Mouse (Mus musculus) lung, adult 2 months (tissue): Measurements from ENCODE around the gene Hipk1. TPM values are rescaled to one million over a fixed set of nuclear protein-coding genes. Genes with fewer than 3 reads are reported as not detected.
"Not testable (repeated sequence)": the region's sequence is repeated elsewhere in the genome, so short reads cannot be mapped to it uniquely, and the experiment has no call there.

Source experiments
- DNase-seq: peaks from one replicate; pipeline ENCODE4 v3.0.0; 2022
- H3K4me1 ChIP-seq: fragments of 200-500 bp; 2 replicates; pipeline ENCODE4 v1.6.1; 2011; ENCODE audit warnings: low read length; ENCODE audit not compliant: control insufficient read depth, insufficient read depth
- H3K4me3 ChIP-seq: fragments of 200-500 bp; replicated peaks from 2 replicates; pipeline ENCODE3; 2011; ENCODE audit warnings: low read depth, mild to moderate bottlenecking, control low read depth, low read length; ENCODE audit errors: extremely low read depth
- CTCF ChIP-seq: fragments of 200-500 bp; IDR thresholded peaks from 2 replicates; pipeline ENCODE4 v1.5.1; 2011; ENCODE audit warnings: mild to moderate bottlenecking, low read length, control low read depth; ENCODE audit not compliant: insufficient read depth
- POLR2A ChIP-seq: fragments of 200-500 bp; IDR thresholded peaks from 2 replicates; pipeline ENCODE4 v1.6.1; 2011; ENCODE audit warnings: low read depth, mild to moderate bottlenecking, control low read depth, low read length, borderline replicate concordance; ENCODE audit errors: extremely low read depth
- WGBS: fragments of 180-500 bp; shearing (Covaris S2); methylation state at CpG from one replicate; pipeline ENCODE4 v1.1.7; 2018; 5-methylcytosine and 5-hydroxymethylcytosine counted together
- polyA plus RNA-seq: library from polyadenylated mRNA; depleted of rRNA; stranded (reverse); fragments of >200 nt; gene quantifications from 2 replicates; pipeline ENCODE4 v1.2.3, GENCODE M21; 2012; rRNA removed

Gene Hipk1
- polyA plus RNA-seq = 105 and 143 TPM in 2 replicates

DNA sequence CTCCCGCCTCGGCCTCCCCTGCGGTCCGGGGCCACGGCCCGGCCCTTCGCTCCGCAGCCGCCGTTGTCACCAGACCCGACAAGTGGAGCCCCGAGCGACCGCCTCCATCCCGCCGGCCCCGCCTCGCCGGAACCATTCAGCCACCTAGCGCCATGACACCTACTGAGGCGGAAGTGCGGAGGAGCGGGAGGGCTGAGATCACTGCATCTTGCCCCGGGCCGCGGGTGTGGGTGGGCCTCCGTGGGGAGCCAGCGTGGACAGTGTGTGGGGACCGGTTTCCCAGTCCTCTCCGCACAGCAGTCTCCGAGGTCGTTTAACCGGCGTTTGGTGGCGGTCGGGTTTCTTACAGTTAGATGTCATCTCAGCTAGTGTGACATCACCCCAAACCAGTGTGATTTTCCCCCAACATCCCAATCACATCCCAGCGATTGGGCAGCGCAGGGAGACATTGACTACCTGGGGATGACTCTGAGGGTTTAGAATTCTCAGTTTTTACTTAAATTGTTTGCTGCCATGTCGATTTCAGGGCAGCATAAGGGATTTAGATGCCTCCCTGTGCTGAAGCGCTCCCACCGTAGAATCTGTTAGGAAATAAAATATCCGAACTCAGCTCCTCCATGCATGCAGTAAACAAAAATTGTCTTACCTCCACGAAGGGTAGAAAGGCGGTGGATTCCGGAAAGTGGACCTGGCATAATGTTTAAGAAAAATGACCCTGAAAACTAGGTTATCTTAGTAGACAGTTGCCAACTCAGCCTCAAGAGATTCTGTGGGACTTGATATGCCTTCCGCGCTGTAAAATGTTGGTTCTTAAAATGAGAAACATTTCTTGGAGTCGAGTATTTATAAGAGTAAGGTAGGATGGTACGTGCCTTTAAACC lies at the start of gene Hipk1:
Gene Hipk1 (minus strand): TSS at position 334 of the 881 bp plus-strand sequence.
- 10% methylated on average over 49 of the region's 49 CpGs for WGBS
- peaks cover 14% of the 10 kb centered on the region for H3K4me1 ChIP-seq
- peak; percentile 91 for DNase-seq
- TF ChIP-seq POLR2A (peak; percentile 92; the same call in 1 of the 2 replicates), CTCF (no peak)
- peak within 1 kb of the TSS; percentile 98 for H3K4me3 ChIP-seq

DNA sequence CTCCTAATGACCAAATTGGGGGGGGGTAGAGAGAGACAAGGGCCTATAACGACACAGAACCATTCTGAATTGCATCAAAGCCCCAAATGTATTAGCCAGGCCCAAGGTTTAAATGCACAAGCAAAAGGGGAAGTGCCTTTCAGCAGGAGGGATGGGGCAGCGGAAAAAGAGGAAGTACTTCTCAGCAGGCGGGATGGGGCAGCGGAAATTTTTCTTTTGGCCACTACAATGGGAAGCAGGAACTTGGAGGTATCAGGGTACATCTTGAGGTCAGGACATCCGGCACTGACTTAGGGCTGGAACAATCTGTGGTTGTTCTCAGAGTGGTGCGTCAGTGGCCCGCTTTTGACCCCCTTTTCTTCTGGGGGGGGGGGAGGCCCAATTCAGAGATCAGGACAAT lies 49.6 kb upstream of the Hipk1 start:
- DNase-seq = not testable (repeated sequence)
- 89% methylated on average over 7 of the region's 7 CpGs for WGBS

DNA sequence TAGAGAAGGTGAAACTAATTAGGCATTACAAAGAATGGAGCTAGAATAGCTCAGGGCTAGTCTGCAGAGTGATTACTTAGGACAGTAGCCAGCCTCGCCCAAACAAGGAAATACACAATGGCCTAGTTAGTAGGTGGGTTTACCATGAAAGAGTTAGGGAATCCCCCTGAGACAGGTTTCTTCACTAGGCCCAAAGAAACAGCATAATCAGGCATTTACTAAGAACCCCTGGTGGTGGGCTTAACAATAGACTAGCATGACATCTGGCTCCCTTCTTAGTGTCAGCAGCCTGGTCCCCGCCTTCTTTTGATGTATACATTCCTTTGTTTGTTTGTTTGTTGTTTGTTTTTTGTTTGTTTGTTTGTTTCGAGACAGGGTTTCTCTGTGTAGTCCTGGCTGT lies 48.8 kb upstream of the Hipk1 start:
- DNase-seq, H3K4me3 ChIP-seq, H3K4me1 ChIP-seq: not testable (repeated sequence)
- WGBS = 78% methylated on average over 3 of the region's 3 CpGs

More for the DNA sequence above, 49.6 kb upstream of the Hipk1 start:
- not testable (repeated sequence) for H3K4me1 ChIP-seq, H3K4me3 ChIP-seq

DNA sequence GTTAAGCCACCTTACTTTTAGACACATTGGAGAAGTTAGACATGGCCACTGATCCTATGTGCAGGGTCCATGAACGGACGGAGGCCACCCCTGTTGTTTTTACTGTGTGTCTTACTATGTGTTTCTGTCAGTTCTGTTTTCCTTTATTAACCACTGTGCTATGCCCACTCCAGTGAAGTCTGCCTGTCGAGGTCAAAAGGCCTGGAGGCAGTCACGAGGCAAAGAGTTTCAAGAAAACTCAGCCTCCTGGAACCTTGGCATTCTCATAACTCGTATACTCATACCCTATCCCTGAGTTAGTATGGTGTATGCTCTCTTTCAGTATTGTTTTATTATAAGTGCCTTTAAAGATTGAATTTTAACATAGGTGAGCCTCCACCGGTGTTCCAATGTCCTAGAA lies 48.3 kb upstream of the Hipk1 start:
- no peak overlapping the region for H3K4me3 ChIP-seq
- TF ChIP-seq POLR2A (no peak), CTCF (no peak)
- no peak for DNase-seq
- 91% methylated on average over 6 of the region's 6 CpGs for WGBS
- no peaks in the 10 kb centered on the region for H3K4me1 ChIP-seq

DNA sequence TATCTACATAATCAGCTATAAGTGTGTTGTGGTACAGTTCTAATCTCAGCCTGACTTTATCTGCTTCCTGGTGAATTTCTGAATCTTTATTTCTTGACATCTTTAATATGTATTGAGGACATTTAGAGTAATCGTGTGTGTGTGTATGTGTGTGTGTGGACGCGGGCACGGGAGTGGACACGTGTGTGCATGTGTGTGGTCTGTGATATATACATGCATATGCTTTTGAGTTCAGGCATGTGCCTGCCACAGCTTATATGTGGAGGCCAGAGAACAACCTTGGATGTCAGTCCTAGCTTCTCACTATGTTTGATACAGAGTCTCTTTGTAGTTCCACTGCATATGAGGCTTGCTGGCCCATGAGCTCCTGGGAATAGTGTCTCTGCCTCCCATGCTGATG lies 45.1 kb upstream of the Hipk1 start:
- 95% methylated on average over 5 of the region's 5 CpGs for WGBS
- Histone ChIP-seq H3K4me3 (no peak overlapping the region), H3K4me1 (no peaks in the 10 kb centered on the region; the same call in 1 of the 2 replicates)
- no peak for DNase-seq
- no peak for TF ChIP-seq CTCF
- TF ChIP-seq POLR2A = no peak

DNA sequence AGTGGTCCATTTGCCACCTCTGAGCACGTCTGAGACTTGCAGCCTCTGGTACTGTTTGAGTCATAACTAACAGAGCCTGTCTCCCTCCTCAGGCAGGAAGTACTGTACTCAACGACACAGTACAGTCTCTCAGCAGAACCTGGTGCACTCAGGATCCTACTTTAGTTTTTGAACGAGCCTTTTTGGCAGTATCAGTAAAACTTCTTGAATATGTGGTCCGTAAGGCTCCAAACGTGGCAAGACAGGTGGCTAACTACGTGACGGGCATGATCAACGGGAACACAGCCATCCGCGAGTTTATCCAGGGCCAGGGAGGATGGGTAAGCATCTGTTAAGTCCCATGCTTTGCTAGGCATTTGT lies 44.6 kb upstream of the Hipk1 start:
- no peak overlapping the region for H3K4me3 ChIP-seq
- TF ChIP-seq POLR2A = no peak
- TF ChIP-seq CTCF = no peak
- 71% methylated on average over 10 of the region's 10 CpGs for WGBS
- no peaks in the 10 kb centered on the region; the same call in 1 of the 2 replicates for H3K4me1 ChIP-seq
- DNase-seq = no peak

DNA sequence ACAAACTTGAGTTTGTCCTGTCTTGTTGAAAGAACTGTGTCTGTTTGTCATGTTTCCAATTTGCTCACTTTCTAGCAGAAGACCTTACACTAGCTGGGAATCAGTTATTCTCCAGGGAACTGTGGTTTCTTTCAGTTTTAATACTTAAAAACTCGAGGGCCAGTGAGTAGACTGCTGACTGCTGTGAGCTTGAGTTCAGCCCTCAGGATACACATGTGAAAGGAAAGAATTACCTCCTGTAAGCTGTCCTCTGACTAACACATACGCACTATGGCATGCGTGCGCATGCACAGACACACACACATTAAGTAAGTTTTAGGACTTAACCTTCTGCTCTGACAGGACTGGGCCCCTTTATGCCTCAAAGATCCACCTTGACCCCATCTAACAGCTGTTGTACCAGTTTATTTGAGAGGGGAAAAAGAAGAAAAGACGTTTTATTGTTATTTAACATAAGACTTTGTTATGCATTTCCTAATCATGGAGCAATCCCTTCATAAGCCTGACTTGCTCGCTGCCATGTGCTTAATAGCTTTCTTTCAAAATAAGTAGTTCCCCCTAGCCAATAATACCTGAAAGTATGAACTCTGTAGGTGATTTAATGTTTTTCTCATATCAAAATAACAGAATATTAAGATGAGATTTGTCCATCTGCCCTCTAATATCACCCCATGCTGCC lies 44.0 kb upstream of the Hipk1 start:
- no peak for DNase-seq
- WGBS = 77% methylated on average over 6 of the region's 6 CpGs

DNA sequence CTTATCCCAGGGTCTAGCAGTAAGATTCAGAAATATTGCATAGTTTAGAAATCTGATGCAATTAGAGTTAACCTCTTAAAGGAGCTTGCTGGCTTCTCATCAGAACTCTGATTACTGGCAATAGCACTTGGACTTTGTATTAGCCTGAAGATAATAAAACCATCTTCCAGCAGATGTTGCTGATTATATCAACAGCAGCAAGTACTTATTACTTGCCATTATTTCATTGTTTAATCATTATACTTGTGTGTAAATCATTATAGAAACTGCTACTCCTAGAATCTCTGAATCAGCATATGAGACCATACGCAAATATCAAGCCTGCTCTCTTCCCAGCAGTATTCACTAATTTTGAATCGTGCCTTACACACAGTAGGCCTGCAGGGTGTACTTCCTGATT lies 42.6 kb upstream of the Hipk1 start:
- Histone ChIP-seq H3K4me1 (no peaks in the 10 kb centered on the region; the same call in 1 of the 2 replicates), H3K4me3 (no peak overlapping the region)
- DNase-seq = no peak
- WGBS = 94% methylated on average over 2 of the region's 2 CpGs
- TF ChIP-seq POLR2A = no peak
- TF ChIP-seq CTCF = no peak

More for the DNA sequence above, 44.0 kb upstream of the Hipk1 start:
- Histone ChIP-seq H3K4me3 (no peak overlapping the region), H3K4me1 (no peaks in the 10 kb centered on the region; the same call in 1 of the 2 replicates)
- TF ChIP-seq POLR2A (no peak), CTCF (no peak)

DNA sequence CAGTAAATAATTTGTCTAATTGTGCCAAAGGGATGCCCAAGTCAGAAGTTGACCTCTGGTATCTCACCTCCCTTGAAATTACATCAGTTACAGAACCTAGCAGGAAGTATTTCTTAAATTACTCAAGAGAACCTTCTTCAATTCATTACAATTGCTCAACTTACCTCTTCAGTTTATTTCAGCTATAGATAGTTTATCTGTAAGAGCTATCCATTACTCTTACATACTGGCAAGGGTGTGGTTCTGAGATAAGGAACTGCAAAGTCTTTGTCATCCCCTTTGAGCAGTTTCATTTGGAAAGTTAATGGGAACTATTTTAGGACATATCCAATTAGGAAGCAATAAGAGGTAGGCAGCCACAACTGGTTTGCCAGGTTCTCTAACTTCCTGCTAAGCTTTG lies 41.1 kb upstream of the Hipk1 start, which contains the start of gene Bcl2l15:
Gene Bcl2l15 (plus strand): TSS at position 176 of the 400 bp plus-strand sequence.
- DNase-seq = no peak
- no peaks in the 10 kb centered on the region; the same call in 1 of the 2 replicates for H3K4me1 ChIP-seq
- no peak within 1 kb of the TSS for H3K4me3 ChIP-seq
- TF ChIP-seq CTCF = no peak
- TF ChIP-seq POLR2A = no peak

DNA sequence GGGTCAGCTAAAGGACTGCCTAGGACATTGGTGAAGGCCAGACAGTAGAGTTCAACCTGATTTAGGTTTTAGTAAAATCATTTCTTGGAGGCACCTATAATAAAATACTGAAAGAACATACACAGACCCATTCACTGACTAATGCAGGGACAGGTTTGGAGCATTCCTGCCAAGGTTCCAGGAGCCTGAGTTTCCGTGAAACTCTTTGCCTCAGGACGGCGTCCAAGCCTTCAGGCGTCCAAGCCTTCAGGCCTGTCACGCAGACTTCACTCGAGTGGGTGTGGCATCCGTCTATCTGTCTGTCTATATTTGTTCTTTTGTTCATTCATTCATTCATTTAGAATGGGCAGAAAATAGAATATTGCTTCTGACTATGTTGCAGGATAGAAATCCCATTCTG lies 39.8 kb upstream of the Hipk1 start:
- no peak for DNase-seq
- TF ChIP-seq CTCF (no peak), POLR2A (no peak)
- WGBS = 69% methylated on average over 7 of the region's 7 CpGs
- no peaks in the 10 kb centered on the region; the same call in 1 of the 2 replicates for H3K4me1 ChIP-seq
- H3K4me3 ChIP-seq = no peak overlapping the region

DNA sequence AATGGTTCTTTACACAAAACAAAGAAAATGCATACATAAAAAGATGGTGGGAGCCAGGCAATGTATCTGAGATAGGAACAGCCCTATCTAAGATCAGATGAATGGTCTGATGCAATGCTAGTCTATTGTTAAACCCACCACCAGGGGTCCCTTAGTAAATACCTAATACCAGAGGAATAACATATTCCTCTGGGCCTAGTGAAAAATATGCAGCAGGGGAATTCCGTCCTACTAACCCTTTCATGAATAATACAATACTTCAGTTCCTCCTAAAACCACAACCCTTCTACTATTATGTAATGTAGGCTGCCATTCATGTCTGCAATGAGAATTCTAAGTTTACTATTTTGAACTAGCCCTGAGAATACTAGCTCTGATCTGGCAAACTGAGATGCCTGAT lies 39.3 kb upstream of the Hipk1 start:
- not testable (repeated sequence) for DNase-seq, H3K4me1 ChIP-seq, H3K4me3 ChIP-seq
- 63% methylated on average over 1 of the region's 1 CpGs for WGBS
